Mouse (Mus musculus) embryo, embryonic 9.5 days (tissue): ENCODE measurements around the gene Aspa.

Experiments used
- DNase-seq: peaks from one replicate; pipeline ENCODE4 v3.0.0-alpha.2; 2017; ENCODE audit errors: extremely low spot score

The Aspa gene

GRCm38 (mm10) chr11:73257362-73257945 is 71.9 kb downstream of the Aspa start:
- DNase-seq, result no peak
